Mouse (Mus musculus) spleen, adult 18-20 months (tissue): ENCODE data around the gene Taf7l.

Source experiments
- DNase-seq, 2 experiments: peaks; one replicate each; pipeline ENCODE4 v3.0.0; 2022; ENCODE audit warnings: mixed read lengths in 2 of 2

Taf7l gene

GRCm38 (mm10) chrX:134476290-134476689, at the start of gene Taf7l:
Gene Taf7l, minus strand, starts transcription at chrX:134476490.
- no peak for DNase-seq

GRCm38 (mm10) chrX:134525260-134525659, 49.0 kb upstream of the Taf7l start:
- no peak for DNase-seq

GRCm38 (mm10) chrX:134523772-134524171, 47.5 kb upstream of the Taf7l start:
- DNase-seq: no peak

- no peak for DNase-seq
These were observed 33.2 kb upstream of the Taf7l start for GRCm38 (mm10) chrX:134509473-134509872.

GRCm38 (mm10) chrX:134507977-134508376, 31.7 kb upstream of the Taf7l start:
- DNase-seq: no peak

- no peak for DNase-seq
These were observed 24.4 kb upstream of the Taf7l start for GRCm38 (mm10) chrX:134500651-134501050.

- no peak for DNase-seq
These were observed 5.4 kb upstream of the Taf7l start for GRCm38 (mm10) chrX:134481720-134482119.

- no peak for DNase-seq
These were observed 1.1 kb downstream of the Taf7l start for GRCm38 (mm10) chrX:134474988-134475710.

GRCm38 (mm10) chrX:134427307-134427706, 49.0 kb downstream of the Taf7l start:
- no peak for DNase-seq

- DNase-seq: no peak
These were observed 49.5 kb downstream of the Taf7l start for GRCm38 (mm10) chrX:134426819-134427218.

- no peak for DNase-seq
These were observed 50.5 kb downstream of the Taf7l start for GRCm38 (mm10) chrX:134425798-134426197.

- no peak for DNase-seq
These were observed 52.0 kb downstream of the Taf7l start for GRCm38 (mm10) chrX:134424263-134424662.

GRCm38 (mm10) chrX:134420097-134420496, 56.2 kb downstream of the Taf7l start:
- DNase-seq: no peak

- DNase-seq: no peak
These were observed 64.2 kb downstream of the Taf7l start for GRCm38 (mm10) chrX:134412096-134412495.
